Mouse (Mus musculus) B cell, adult 2 months (primary cell): Measurements from ENCODE around the gene Wnk2.

Source experiments
- DNase-seq, 2 experiments: peaks; one replicate each; pipeline ENCODE4 v3.0.0; 2022

Gene Wnk2

GRCm38 (mm10) chr13:49036436-49036835 is 111.4 kb downstream of the Wnk2 start:
- no peak for DNase-seq

- DNase-seq: no peak
Measured at GRCm38 (mm10) chr13:49031029-49031428, 116.8 kb downstream of the Wnk2 start.

GRCm38 (mm10) chr13:49028757-49029539 is 118.9 kb downstream of the Wnk2 start:
- DNase-seq: no peak

- DNase-seq: no peak
Measured at GRCm38 (mm10) chr13:49027057-49027456, 120.8 kb downstream of the Wnk2 start.

GRCm38 (mm10) chr13:49025521-49025920 is 122.3 kb downstream of the Wnk2 start:
- DNase-seq: no peak

- no peak for DNase-seq
Measured at GRCm38 (mm10) chr13:49024763-49025162, 123.1 kb downstream of the Wnk2 start.

GRCm38 (mm10) chr13:49021693-49022092 is 126.1 kb downstream of the Wnk2 start:
- DNase-seq: peak; percentile 85 to 86

- no peak for DNase-seq
Measured at GRCm38 (mm10) chr13:49020152-49020551, 127.7 kb downstream of the Wnk2 start.

GRCm38 (mm10) chr13:49017375-49017774 is 130.4 kb downstream of the Wnk2 start:
- no peak for DNase-seq

- peak; percentile 33 to 40 for DNase-seq
Measured at GRCm38 (mm10) chr13:49016311-49016761, 131.5 kb downstream of the Wnk2 start.

GRCm38 (mm10) chr13:49015366-49016306 is 132.2 kb downstream of the Wnk2 start:
- DNase-seq: peak; percentile 64 to 65

- DNase-seq: no peak
Measured at GRCm38 (mm10) chr13:49013206-49013794, 134.5 kb downstream of the Wnk2 start.

- DNase-seq: no peak
Measured at GRCm38 (mm10) chr13:49001691-49002090, 146.1 kb downstream of the Wnk2 start.

- DNase-seq: peak; percentile 69
Measured at GRCm38 (mm10) chr13:48998591-48998990, 149.2 kb downstream of the Wnk2 start.

GRCm38 (mm10) chr13:48996731-48997130 is 151.1 kb downstream of the Wnk2 start:
- DNase-seq: no peak

GRCm38 (mm10) chr13:48994903-48995302 is 152.9 kb downstream of the Wnk2 start:
- DNase-seq: no peak

GRCm38 (mm10) chr13:48992914-48993313 is 154.9 kb downstream of the Wnk2 start:
- DNase-seq: no peak

GRCm38 (mm10) chr13:48990138-48990537 is 157.7 kb downstream of the Wnk2 start:
- no peak for DNase-seq
